Mouse (Mus musculus) lung, postnatal 0 days (tissue): ENCODE results near the gene Mef2c. TPM values are rescaled to one million over a fixed set of nuclear protein-coding genes. Genes with fewer than 3 reads are reported as not detected.

Experiments used
- ATAC-seq: fragments of 200-750 bp; cut with Nextera tagmentation; 2 replicates; pipeline ENCODE4 v1.8.0; 2017; ENCODE audit warnings: moderate library complexity
- DNase-seq: peaks from one replicate; pipeline ENCODE4 v3.0.0-alpha.2; 2016; ENCODE audit warnings: low spot score
- H3K27ac ChIP-seq: fragments of 300-500 bp; sonication (generic); 2 replicates; pipeline ENCODE4 v1.5.1; 2014; ENCODE audit warnings: antibody characterized with exemption, mild to moderate bottlenecking, low read length, mixed read lengths
- H3K27me3 ChIP-seq: fragments of 300-500 bp; sonication (generic); replicated peaks from 2 replicates; pipeline ENCODE4 v1.6.1; 2014; ENCODE audit warnings: low read length, mixed read lengths; ENCODE audit not compliant: insufficient read depth
- H3K36me3 ChIP-seq: fragments of 300-500 bp; sonication (generic); 2 replicates; pipeline ENCODE4 v1.6.1; 2014; ENCODE audit warnings: low read length, mixed read lengths; ENCODE audit not compliant: insufficient read depth
- H3K4me1 ChIP-seq: fragments of 300-500 bp; sonication (generic); 2 replicates; pipeline ENCODE4 v1.6.1; 2014; ENCODE audit warnings: antibody characterized with exemption, low read depth, low read length, mixed read lengths; ENCODE audit not compliant: insufficient read depth
- H3K4me2 ChIP-seq: fragments of 300-500 bp; sonication (generic); replicated peaks from 2 replicates; pipeline ENCODE4 v1.6.1; 2014; ENCODE audit warnings: low read depth, mild to moderate bottlenecking, low read length, moderate library complexity, mixed read lengths
- H3K4me3 ChIP-seq: fragments of 300-500 bp; sonication (generic); 2 replicates; pipeline ENCODE4 v1.5.1; 2014; ENCODE audit warnings: low read depth, low read length
- H3K9ac ChIP-seq: fragments of 300-500 bp; sonication (generic); replicated peaks from 2 replicates; pipeline ENCODE4 v1.6.1; 2014; ENCODE audit warnings: low read depth, mild to moderate bottlenecking
- H3K9me3 ChIP-seq: fragments of 300-500 bp; sonication (generic); 2 replicates; pipeline ENCODE4 v1.6.1; 2016; ENCODE audit warnings: low read length, mixed read lengths
- CTCF ChIP-seq: IDR thresholded peaks from 2 replicates; pipeline ENCODE4 v1.5.1; 2016; ENCODE audit warnings: antibody characterized with exemption, mild to moderate bottlenecking
- EP300 ChIP-seq: IDR thresholded peaks from 2 replicates; pipeline ENCODE4 v1.6.1; 2016; ENCODE audit warnings: antibody characterized with exemption, mild to moderate bottlenecking, control low read depth
- WGBS: fragments of 180-500 bp; shearing (Covaris S2); extraction: QIAGEN DNeasy Blood & Tissue Kit; methylation state at CpG from one replicate; pipeline ENCODE4 v1.1.7; 2014; 5-methylcytosine and 5-hydroxymethylcytosine counted together
- polyA plus RNA-seq: library from polyadenylated mRNA; unstranded; fragments of >200 nt; fragmentation: Nextera tagmentation; extraction: Ambion mirVana; gene quantifications from 2 replicates; pipeline ENCODE4 v1.2.1, GENCODE M21; 2015

Mef2c gene
- polyA plus RNA-seq, 1 experiment from 2014 or later, result 35.3 TPM

- Histone ChIP-seq H3K4me1 (no peaks in the 10 kb centered on the region), H3K4me3 (no peak overlapping the region), H3K27ac (no peak overlapping the region), H3K4me2 (no peak overlapping the region), H3K27me3 (no peaks in the 10 kb centered on the region), H3K9me3 (no peaks in the 10 kb centered on the region), H3K9ac (no peak overlapping the region), H3K36me3 (no peaks in the 10 kb centered on the region)
- TF ChIP-seq EP300, result no peak
- TF ChIP-seq CTCF, result no peak
- DNase-seq, result peak; percentile 32
- 73% methylated on average over 6 of the region's 6 CpGs for WGBS
- peak; percentile 72 for ATAC-seq
Measured at GRCm38 (mm10) chr13:83596989-83597738, 93.3 kb downstream of the Mef2c start.

- H3K27me3 ChIP-seq, result no peaks in the 10 kb centered on the region
- no peak for TF ChIP-seq EP300
- no peak for TF ChIP-seq CTCF
- no peak overlapping the region for H3K27ac ChIP-seq
- no peak overlapping the region for H3K4me2 ChIP-seq
- 90% methylated on average over 3 of the region's 3 CpGs for WGBS
- H3K4me1 ChIP-seq, result no peaks in the 10 kb centered on the region
- H3K9ac ChIP-seq, result no peak overlapping the region
- no peaks in the 10 kb centered on the region for H3K36me3 ChIP-seq
- no peak overlapping the region for H3K4me3 ChIP-seq
- H3K9me3 ChIP-seq, result no peaks in the 10 kb centered on the region
- DNase-seq, result no peak
- no peak for ATAC-seq
Measured at GRCm38 (mm10) chr13:83597739-83598210, 93.9 kb downstream of the Mef2c start.

- TF ChIP-seq CTCF (no peak), EP300 (no peak)
- DNase-seq (no peak), ATAC-seq (no peak)
- Histone ChIP-seq H3K4me1 (peaks cover 4% of the 10 kb centered on the region; the same call in 1 of the 2 replicates), H3K4me3 (no peak overlapping the region), H3K9me3 (no peaks in the 10 kb centered on the region), H3K27me3 (no peaks in the 10 kb centered on the region), H3K36me3 (no peaks in the 10 kb centered on the region), H3K9ac (no peak overlapping the region), H3K4me2 (no peak overlapping the region), H3K27ac (no peak overlapping the region)
Measured at GRCm38 (mm10) chr13:83600301-83600700, 96.5 kb downstream of the Mef2c start.

GRCm38 (mm10) chr13:83601741-83602140 is 97.9 kb downstream of the Mef2c start:
- TF ChIP-seq EP300, result no peak
- no peak for TF ChIP-seq CTCF
- no peaks in the 10 kb centered on the region for H3K27me3 ChIP-seq
- no peak overlapping the region for H3K27ac ChIP-seq
- DNase-seq (no peak), ATAC-seq (no peak)
- no peak overlapping the region for H3K4me3 ChIP-seq
- H3K9ac ChIP-seq, result no peak overlapping the region
- H3K36me3 ChIP-seq, result no peaks in the 10 kb centered on the region
- H3K4me2 ChIP-seq, result no peak overlapping the region
- H3K9me3 ChIP-seq, result no peaks in the 10 kb centered on the region
- WGBS, result 68% methylated on average over 4 of the region's 4 CpGs
- H3K4me1 ChIP-seq, result peaks cover 4% of the 10 kb centered on the region; the same call in 1 of the 2 replicates

- WGBS, result 17% methylated on average over 7 of the region's 7 CpGs
- TF ChIP-seq EP300 (no peak; the same call in 1 of the 2 replicates), CTCF (no peak)
- Histone ChIP-seq H3K4me2 (no peak overlapping the region; the same call in 1 of the 2 replicates), H3K4me3 (no peak overlapping the region), H3K36me3 (no peaks in the 10 kb centered on the region), H3K27me3 (no peaks in the 10 kb centered on the region), H3K4me1 (peaks cover 4% of the 10 kb centered on the region; the same call in 1 of the 2 replicates), H3K27ac (peak overlapping the region; percentile 3; the same call in 1 of the 2 replicates), H3K9me3 (no peaks in the 10 kb centered on the region), H3K9ac (no peak overlapping the region)
- peak; percentile 93 for DNase-seq
- peak; percentile 90 for ATAC-seq
Measured at GRCm38 (mm10) chr13:83603373-83604265, 99.8 kb downstream of the Mef2c start.

- Histone ChIP-seq H3K4me3 (no peak overlapping the region), H3K4me2 (no peak overlapping the region), H3K27me3 (no peaks in the 10 kb centered on the region), H3K27ac (no peak overlapping the region), H3K9ac (no peak overlapping the region), H3K4me1 (peaks cover 4% of the 10 kb centered on the region; the same call in 1 of the 2 replicates), H3K36me3 (no peaks in the 10 kb centered on the region), H3K9me3 (no peaks in the 10 kb centered on the region)
- 5% methylated on average over 3 of the region's 3 CpGs for WGBS
- TF ChIP-seq EP300 (no peak), CTCF (no peak)
- DNase-seq, result peak; percentile 81
- peak; percentile 63 for ATAC-seq
Measured at GRCm38 (mm10) chr13:83604320-83604719, 100.5 kb downstream of the Mef2c start.
